Mouse (Mus musculus): ENCODE results near the gene Cluh. TPM values are rescaled to one million over a fixed set of nuclear protein-coding genes. Genes with fewer than 3 reads are reported as not detected.

The Cluh gene
- polyA plus RNA-seq, 1 experiment: 67.4 TPM

DNA sequence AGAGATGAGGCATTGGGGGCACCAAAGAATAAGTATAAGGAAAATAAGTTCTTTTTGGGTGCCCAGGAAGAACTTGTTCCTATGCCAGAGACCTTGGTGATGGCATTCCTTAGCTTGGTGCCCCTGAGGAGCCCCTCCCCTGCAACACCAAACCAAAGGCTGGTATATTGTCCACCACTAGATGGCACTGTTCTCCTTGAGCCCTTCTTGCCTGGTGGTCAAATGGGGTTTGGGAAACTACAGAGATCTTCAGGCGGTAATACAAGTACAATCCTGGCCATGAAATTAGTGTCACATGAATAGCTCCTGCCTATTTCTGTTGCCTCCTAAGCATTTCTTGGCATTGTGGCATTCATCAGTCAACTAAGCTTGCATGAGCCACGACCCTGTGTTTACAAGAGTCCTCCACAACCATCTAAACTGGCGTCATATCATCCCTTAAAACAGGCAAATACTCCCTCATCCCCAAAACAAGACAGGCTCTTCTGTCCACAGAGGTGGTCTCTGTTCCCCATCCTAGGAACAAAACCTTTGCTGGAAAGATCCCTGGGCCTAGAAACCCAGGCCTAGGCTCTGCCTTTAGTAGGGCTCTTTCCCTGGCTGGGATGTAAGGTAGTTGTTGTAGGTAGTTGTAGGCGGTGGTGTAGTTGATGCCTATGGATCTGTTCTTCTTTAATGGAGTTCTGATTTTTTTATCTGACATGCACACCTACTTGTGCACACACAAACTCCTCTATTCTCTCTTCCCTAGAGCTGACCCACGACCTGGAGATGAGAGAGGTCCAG is 14.6 kb upstream of the Cluh start:
- peak; percentile 72 to 74 for DNase-seq
- Histone ChIP-seq H3K4me1 (ENCODE audit: control insufficient read depth, insufficient read depth, low read length) (peaks cover 11% of the 10 kb centered on the region), H3K27me3 (ENCODE audit: control insufficient read depth, insufficient read depth, low read length) (no peaks in the 10 kb centered on the region), H3K27ac (ENCODE audit: insufficient read depth, low read length) (no peak overlapping the region), H3K4me3 (replicated peaks; ENCODE audit: insufficient read depth, low read depth, low read length) (no peak overlapping the region)
- TF ChIP-seq CTCF (IDR thresholded peaks at IDR 0.05; ENCODE audit: borderline replicate concordance, insufficient read depth, low read depth, low read length) (peak; percentile 87), POLR2A (IDR thresholded peaks at IDR 0.05; ENCODE audit: borderline replicate concordance, insufficient read depth, low read length) (no peak)
- WGBS: 62% methylated on average over 5 of the region's 5 CpGs

DNA sequence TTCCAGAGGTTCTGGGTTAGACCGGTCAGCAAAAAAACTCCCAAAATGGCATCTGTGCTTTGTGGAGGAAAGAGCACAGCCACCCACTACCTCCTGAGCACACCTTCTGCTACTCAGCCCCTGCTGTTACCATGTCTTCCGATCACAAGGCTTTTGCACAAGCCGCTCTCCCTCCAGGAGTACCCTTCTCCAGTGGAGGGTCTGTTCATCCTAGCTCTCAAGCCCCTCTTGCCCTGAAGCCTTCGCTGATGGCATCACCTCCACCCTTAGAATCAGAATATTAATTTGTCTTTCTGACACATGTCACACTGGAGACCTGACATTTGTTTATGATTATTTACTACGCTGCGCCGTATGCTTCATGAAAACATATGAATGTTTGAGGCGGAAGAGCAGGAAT is 11.8 kb upstream of the Cluh start:
- no peak for DNase-seq
- TF ChIP-seq POLR2A (IDR thresholded peaks at IDR 0.05; ENCODE audit: borderline replicate concordance, insufficient read depth, low read length): no peak
- TF ChIP-seq CTCF (IDR thresholded peaks at IDR 0.05; ENCODE audit: borderline replicate concordance, insufficient read depth, low read depth, low read length): no peak
- H3K4me3 ChIP-seq (replicated peaks; ENCODE audit: insufficient read depth, low read depth, low read length): peak overlapping the region; percentile 88
- H3K27ac ChIP-seq (ENCODE audit: insufficient read depth, low read length): peak overlapping the region; percentile 84
- H3K27me3 ChIP-seq (ENCODE audit: control insufficient read depth, insufficient read depth, low read length): no peaks in the 10 kb centered on the region
- peaks cover 11% of the 10 kb centered on the region for H3K4me1 ChIP-seq (ENCODE audit: control insufficient read depth, insufficient read depth, low read length)
- 2% methylated on average over 8 of the region's 8 CpGs for WGBS

DNA sequence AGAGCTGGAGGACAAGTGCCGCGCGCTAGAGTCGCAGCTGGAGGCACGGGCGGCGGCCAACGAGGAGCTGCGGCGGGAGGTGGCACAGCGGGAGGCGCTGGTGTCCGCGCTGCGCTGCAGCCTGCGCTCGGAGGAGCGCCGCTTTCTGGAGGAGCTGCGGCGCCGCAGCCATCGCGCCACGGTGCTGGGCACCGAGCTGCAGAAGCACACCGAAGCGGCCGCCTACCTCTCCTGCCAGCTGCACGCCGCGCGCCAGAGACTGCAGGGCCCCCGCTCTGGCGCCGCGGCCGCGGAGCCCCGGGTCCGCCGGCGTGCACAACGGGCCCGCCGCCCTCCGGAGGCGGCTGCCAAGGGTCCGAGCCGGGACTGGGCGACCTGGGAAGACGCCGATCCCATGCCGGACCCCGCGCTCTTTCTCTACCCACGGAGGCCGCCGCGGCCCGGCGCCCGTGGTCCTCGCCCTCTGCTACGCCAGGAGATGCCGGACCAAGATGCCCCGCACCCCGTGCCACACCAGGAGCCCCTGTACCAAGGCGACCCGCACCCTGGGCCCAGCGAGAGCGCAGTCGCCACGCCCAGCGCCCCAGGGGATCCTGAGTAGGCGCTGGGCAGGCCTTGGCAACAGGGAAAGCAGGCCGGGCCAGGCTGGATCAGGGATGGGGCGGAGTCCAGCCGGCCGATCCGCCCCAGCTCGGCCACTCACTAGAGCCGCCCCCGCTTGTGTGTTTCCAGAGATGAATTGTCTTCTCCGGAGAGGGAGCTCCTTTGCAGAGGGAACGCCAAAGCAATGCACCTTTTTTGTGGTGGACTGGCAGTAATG is 11.1 kb upstream of the Cluh start:
- no peak; the same call in 1 of the 2 replicates for TF ChIP-seq CTCF (IDR thresholded peaks at IDR 0.05; ENCODE audit: borderline replicate concordance, insufficient read depth, low read depth, low read length)
- TF ChIP-seq POLR2A (IDR thresholded peaks at IDR 0.05; ENCODE audit: borderline replicate concordance, insufficient read depth, low read length): peak; percentile 56
- peak; percentile 87 to 88 for DNase-seq
- WGBS: under 1% methylated on average over 86 of the region's 86 CpGs
- Histone ChIP-seq H3K27ac (ENCODE audit: insufficient read depth, low read length) (peak overlapping the region; percentile 84), H3K4me1 (ENCODE audit: control insufficient read depth, insufficient read depth, low read length) (peaks cover 11% of the 10 kb centered on the region), H3K4me3 (replicated peaks; ENCODE audit: insufficient read depth, low read depth, low read length) (peak overlapping the region; percentile 88), H3K27me3 (ENCODE audit: control insufficient read depth, insufficient read depth, low read length) (no peaks in the 10 kb centered on the region)

DNA sequence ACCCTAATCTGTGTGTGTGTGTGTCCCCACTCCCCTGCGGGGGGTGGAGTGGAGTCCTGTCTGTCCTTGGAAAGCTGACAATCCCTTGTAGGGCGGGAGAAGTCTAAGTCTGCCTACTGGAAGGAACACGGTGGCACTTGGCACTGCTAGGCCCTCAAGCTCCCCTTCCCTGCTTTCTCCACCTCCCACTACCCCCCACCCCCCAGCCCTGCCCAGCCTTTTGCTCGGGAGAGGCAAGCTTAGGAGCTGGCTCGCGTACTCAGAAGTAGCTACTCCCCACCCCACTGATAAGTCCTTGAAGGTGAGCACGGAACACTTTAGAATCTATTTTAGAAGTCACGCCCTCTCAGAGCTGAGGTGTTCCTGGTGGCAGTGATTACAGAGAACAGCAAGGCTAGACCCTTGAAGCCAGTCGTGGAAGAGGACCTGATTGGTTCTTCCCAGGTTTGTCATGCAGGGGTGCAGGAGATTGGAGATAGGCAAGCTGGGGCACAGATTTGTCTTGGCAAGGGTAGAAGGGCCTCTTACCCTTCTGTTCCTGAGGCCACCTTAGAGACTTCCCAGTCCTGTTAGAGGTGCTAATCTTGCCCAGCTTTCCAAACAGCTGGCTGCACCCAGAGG is 10.4 kb upstream of the Cluh start:
- no peaks in the 10 kb centered on the region for H3K27me3 ChIP-seq (ENCODE audit: control insufficient read depth, insufficient read depth, low read length)
- H3K4me3 ChIP-seq (replicated peaks; ENCODE audit: insufficient read depth, low read depth, low read length): peak overlapping the region; percentile 88
- TF ChIP-seq POLR2A (IDR thresholded peaks at IDR 0.05; ENCODE audit: borderline replicate concordance, insufficient read depth, low read length) (no peak), CTCF (IDR thresholded peaks at IDR 0.05; ENCODE audit: borderline replicate concordance, insufficient read depth, low read depth, low read length) (no peak)
- peaks cover 11% of the 10 kb centered on the region for H3K4me1 ChIP-seq (ENCODE audit: control insufficient read depth, insufficient read depth, low read length)
- WGBS: 3% methylated on average over 9 of the region's 9 CpGs
- DNase-seq: peak in 1 of 2 experiments; percentile 30
- H3K27ac ChIP-seq (ENCODE audit: insufficient read depth, low read length): peak overlapping the region; percentile 84

DNA sequence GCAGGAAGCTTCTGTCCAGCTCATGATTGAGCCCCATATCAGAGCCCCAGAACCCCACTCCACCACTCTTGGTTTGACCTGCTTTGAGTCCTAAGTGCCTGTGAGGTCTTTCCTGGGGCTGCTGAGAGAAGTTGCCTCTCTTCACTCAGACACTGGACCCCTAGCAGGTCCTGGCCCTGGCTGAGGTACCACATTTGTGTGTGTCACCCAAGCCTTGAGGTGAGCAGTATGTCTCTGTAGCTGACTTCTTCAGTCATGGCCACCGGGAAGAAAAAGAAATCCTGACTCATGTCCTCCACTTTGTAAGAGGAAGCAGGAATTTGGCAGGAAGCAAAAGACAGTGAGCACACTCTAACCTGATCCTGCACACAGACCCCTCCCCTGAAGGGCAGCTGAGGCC is 9.7 kb upstream of the Cluh start:
- peak overlapping the region; percentile 84; the same call in 1 of the 2 replicates for H3K27ac ChIP-seq (ENCODE audit: insufficient read depth, low read length)
- DNase-seq: no peak
- 71% methylated on average over 1 of the region's 1 CpGs for WGBS
- H3K4me1 ChIP-seq (ENCODE audit: control insufficient read depth, insufficient read depth, low read length): peaks cover 11% of the 10 kb centered on the region
- no peak overlapping the region for H3K4me3 ChIP-seq (replicated peaks; ENCODE audit: insufficient read depth, low read depth, low read length)
- no peaks in the 10 kb centered on the region for H3K27me3 ChIP-seq (ENCODE audit: control insufficient read depth, insufficient read depth, low read length)
- TF ChIP-seq POLR2A (IDR thresholded peaks at IDR 0.05; ENCODE audit: borderline replicate concordance, insufficient read depth, low read length) (no peak), CTCF (IDR thresholded peaks at IDR 0.05; ENCODE audit: borderline replicate concordance, insufficient read depth, low read depth, low read length) (no peak)

DNA sequence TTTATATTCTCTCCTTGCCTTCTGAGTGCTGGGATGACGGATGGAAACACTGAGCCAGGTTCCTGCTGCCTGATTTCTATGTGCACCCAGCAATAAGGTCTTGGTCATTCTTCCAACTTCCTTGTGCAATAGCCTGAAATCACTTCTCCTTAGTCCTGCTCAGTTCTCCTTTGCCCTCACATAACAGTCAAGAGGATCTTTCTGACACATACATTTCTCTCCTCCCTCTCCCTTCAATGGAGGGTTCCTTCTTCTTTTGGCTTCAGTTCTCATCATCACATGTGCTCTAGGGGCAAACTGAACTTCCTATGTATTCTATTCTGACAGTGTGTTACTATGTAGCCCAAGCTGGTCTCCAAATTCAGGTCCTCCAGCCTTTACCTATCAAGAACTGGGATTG is 1.3 kb upstream of the Cluh start:
- WGBS: 88% methylated on average over 1 of the region's 1 CpGs

DNA sequence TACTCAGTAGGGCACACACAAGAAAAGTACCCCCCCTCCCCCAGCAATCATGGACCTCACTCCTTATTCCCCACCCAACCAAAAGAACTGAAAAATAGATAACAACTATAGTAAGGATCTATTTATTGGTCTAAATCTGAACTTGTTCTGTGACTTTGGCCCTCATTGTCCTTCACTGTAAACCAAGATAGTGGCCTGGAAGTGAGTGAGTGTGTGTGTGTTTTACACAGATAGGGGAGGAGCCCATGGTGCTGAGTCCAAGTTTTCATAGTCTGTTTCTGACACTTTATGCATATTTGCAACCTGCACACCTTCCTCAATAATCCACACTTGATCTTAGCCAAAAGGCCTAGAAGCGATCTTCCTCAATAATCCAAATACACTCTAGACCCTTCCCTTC is 619 bp upstream of the Cluh start:
- peaks cover 18% of the 10 kb centered on the region for H3K4me1 ChIP-seq (ENCODE audit: control insufficient read depth, insufficient read depth, low read length)
- H3K27me3 ChIP-seq (ENCODE audit: control insufficient read depth, insufficient read depth, low read length): no peaks in the 10 kb centered on the region
- WGBS: 10% methylated on average over 1 of the region's 1 CpGs
- peak overlapping the region; percentile 68 for H3K27ac ChIP-seq (ENCODE audit: insufficient read depth, low read length)
- no peak for TF ChIP-seq CTCF (IDR thresholded peaks at IDR 0.05; ENCODE audit: borderline replicate concordance, insufficient read depth, low read depth, low read length)
- no peak for TF ChIP-seq POLR2A (IDR thresholded peaks at IDR 0.05; ENCODE audit: borderline replicate concordance, insufficient read depth, low read length)
- DNase-seq: no peak
- H3K4me3 ChIP-seq (replicated peaks; ENCODE audit: insufficient read depth, low read depth, low read length): peak overlapping the region; percentile 59

More for the DNA sequence above, 1.3 kb upstream of the Cluh start:
- no peak for TF ChIP-seq POLR2A (IDR thresholded peaks at IDR 0.05; ENCODE audit: borderline replicate concordance, insufficient read depth, low read length)
- no peak for TF ChIP-seq CTCF (IDR thresholded peaks at IDR 0.05; ENCODE audit: borderline replicate concordance, insufficient read depth, low read depth, low read length)
- DNase-seq: no peak
- Histone ChIP-seq H3K27me3 (ENCODE audit: control insufficient read depth, insufficient read depth, low read length) (no peaks in the 10 kb centered on the region), H3K27ac (ENCODE audit: insufficient read depth, low read length) (no peak overlapping the region), H3K4me3 (replicated peaks; ENCODE audit: insufficient read depth, low read depth, low read length) (no peak overlapping the region), H3K4me1 (ENCODE audit: control insufficient read depth, insufficient read depth, low read length) (peaks cover 11% of the 10 kb centered on the region)
